Mouse (Mus musculus): ENCODE data around the gene Ptdss2. TPM values are rescaled to one million over a fixed set of nuclear protein-coding genes. Genes with fewer than 3 reads are reported as not detected.

The Ptdss2 gene
- total RNA-seq, 4 experiments from 2014 or later = 39.5 to 57.5 (median 54.0) TPM

GRCm38 (mm10) chr7:141173323-141173850 is 51.2 kb downstream of the Ptdss2 start:
- no peak for DNase-seq (ENCODE audit: low spot score in 2 of 2)

GRCm38 (mm10) chr7:141175068-141175467 is 52.9 kb downstream of the Ptdss2 start:
- no peak for DNase-seq (ENCODE audit: low spot score in 2 of 2)

- peak; percentile 81 to 94 for DNase-seq (ENCODE audit: low spot score in 2 of 2)
These were observed 54.0 kb downstream of the Ptdss2 start for GRCm38 (mm10) chr7:141176173-141176572.

- DNase-seq (ENCODE audit: low spot score in 2 of 2) = no peak
These were observed 66.0 kb downstream of the Ptdss2 start for GRCm38 (mm10) chr7:141188194-141188593.

- DNase-seq (ENCODE audit: low spot score in 2 of 2) = no peak
These were observed 66.6 kb downstream of the Ptdss2 start for GRCm38 (mm10) chr7:141188733-141189132.

- no peak for DNase-seq (ENCODE audit: low spot score in 2 of 2)
These were observed 68.0 kb downstream of the Ptdss2 start for GRCm38 (mm10) chr7:141190220-141190619.

- no peak for DNase-seq (ENCODE audit: low spot score in 2 of 2)
These were observed 68.9 kb downstream of the Ptdss2 start for GRCm38 (mm10) chr7:141191036-141191435.

GRCm38 (mm10) chr7:141191796-141192685 is 69.9 kb downstream of the Ptdss2 start:
- no peak for DNase-seq (ENCODE audit: low spot score in 2 of 2)

GRCm38 (mm10) chr7:141192776-141193347 is 70.7 kb downstream of the Ptdss2 start:
- DNase-seq (ENCODE audit: low spot score in 2 of 2) = no peak

- DNase-seq (ENCODE audit: low spot score in 2 of 2) = no peak
These were observed 71.2 kb downstream of the Ptdss2 start for GRCm38 (mm10) chr7:141193348-141193856.

- DNase-seq (ENCODE audit: low spot score in 2 of 2) = peak; percentile 94 to 96
These were observed 71.8 kb downstream of the Ptdss2 start, which contains the start of the genes Hras and Lrrc56 for GRCm38 (mm10) chr7:141193948-141194347. Gene Hras (minus strand): TSS chr7:141194005. Gene Lrrc56 (plus strand): TSS chr7:141194157.

GRCm38 (mm10) chr7:141194409-141194808 is 72.2 kb downstream of the Ptdss2 start:
- no peak for DNase-seq (ENCODE audit: low spot score in 2 of 2)

- DNase-seq (ENCODE audit: low spot score in 2 of 2) = peak; percentile 80 to 83
These were observed 72.6 kb downstream of the Ptdss2 start for GRCm38 (mm10) chr7:141194830-141195229.

- no peak for DNase-seq (ENCODE audit: low spot score in 2 of 2)
These were observed 73.6 kb downstream of the Ptdss2 start for GRCm38 (mm10) chr7:141195754-141196153.

GRCm38 (mm10) chr7:141196619-141197282 is 74.6 kb downstream of the Ptdss2 start:
- DNase-seq (ENCODE audit: low spot score in 2 of 2) = no peak

- no peak for DNase-seq (ENCODE audit: low spot score in 2 of 2)
These were observed 75.9 kb downstream of the Ptdss2 start for GRCm38 (mm10) chr7:141198121-141198520.

GRCm38 (mm10) chr7:141204546-141204945 is 82.4 kb downstream of the Ptdss2 start:
- DNase-seq (ENCODE audit: low spot score in 2 of 2) = no peak

- no peak for DNase-seq (ENCODE audit: low spot score in 2 of 2)
These were observed 83.3 kb downstream of the Ptdss2 start for GRCm38 (mm10) chr7:141205504-141205903.

- DNase-seq (ENCODE audit: low spot score in 2 of 2) = no peak
These were observed 84.2 kb downstream of the Ptdss2 start for GRCm38 (mm10) chr7:141206182-141206937.

Data from layer of hippocampus, adult 8-10 months (tissue).